Mouse (Mus musculus) embryonic facial prominence, embryonic 13.5 days (tissue): ENCODE results near the gene Capn8. TPM values are rescaled to one million over a fixed set of nuclear protein-coding genes. Genes with fewer than 3 reads are reported as not detected.
A peak's percentile ranks its signal among the peaks of the same experiment; 100 is the strongest.

Source experiments
- ATAC-seq: fragments of 200-750 bp; cut with Nextera tagmentation; 2 replicates; pipeline ENCODE4 v1.8.0; 2017; ENCODE audit warnings: low read depth; ENCODE audit not compliant: insufficient number of reproducible peaks, insufficient read depth, low FRiP score, low TSS enrichment
- H3K27ac ChIP-seq: fragments of 300-500 bp; sonication (generic); 2 replicates; pipeline ENCODE4 v1.5.1; 2015; ENCODE audit warnings: moderate library complexity, mild to moderate bottlenecking, inconsistent platforms
- H3K27me3 ChIP-seq: fragments of 300-500 bp; sonication (generic); 2 replicates; pipeline ENCODE4 v1.6.1; 2015; ENCODE audit warnings: mild to moderate bottlenecking, inconsistent platforms
- H3K36me3 ChIP-seq: fragments of 300-500 bp; sonication (generic); 2 replicates; pipeline ENCODE4 v1.6.1; 2015; ENCODE audit warnings: mild to moderate bottlenecking, inconsistent platforms
- H3K4me1 ChIP-seq: fragments of 300-500 bp; sonication (generic); 2 replicates; pipeline ENCODE4 v1.6.1; 2015; ENCODE audit warnings: inconsistent platforms
- H3K4me2 ChIP-seq: fragments of 300-500 bp; sonication (generic); 2 replicates; pipeline ENCODE4 v1.6.1; 2015; ENCODE audit warnings: moderate library complexity, mild to moderate bottlenecking, inconsistent platforms
- H3K4me3 ChIP-seq: fragments of 300-500 bp; sonication (generic); 2 replicates; pipeline ENCODE4 v1.5.1; 2015; ENCODE audit warnings: mild to moderate bottlenecking, inconsistent platforms
- H3K9ac ChIP-seq: fragments of 300-500 bp; sonication (generic); 2 replicates; pipeline ENCODE4 v1.6.1; 2015; ENCODE audit warnings: mild to moderate bottlenecking, inconsistent platforms
- H3K9me3 ChIP-seq: fragments of 300-500 bp; sonication (generic); 2 replicates; pipeline ENCODE4 v1.6.1; 2016; ENCODE audit warnings: inconsistent platforms
- WGBS: fragments of 180-500 bp; shearing (Covaris S2); methylation state at CpG from one replicate; pipeline ENCODE4 v1.1.7; 2015; ENCODE audit warnings: mixed read lengths; 5-methylcytosine and 5-hydroxymethylcytosine counted together
- polyA plus RNA-seq: library from polyadenylated mRNA; unstranded; fragments of >200 nt; fragmentation: Nextera tagmentation; extraction: Ambion mirVana; gene quantifications from 2 replicates; pipeline ENCODE4 v1.2.1, GENCODE M21; 2015

Gene Capn8
- polyA plus RNA-seq, 1 experiment from 2014 or later, result not detected

GRCm38 (mm10) chr1:182585162-182585840 is 20.5 kb downstream of the Capn8 start:
- Histone ChIP-seq H3K4me3 (peak overlapping the region; percentile 27), H3K9me3 (no peaks in the 10 kb centered on the region), H3K27me3 (peaks cover 9% of the 10 kb centered on the region; the same call in 1 of the 2 replicates), H3K4me2 (peak overlapping the region; percentile 58), H3K4me1 (peaks cover 4% of the 10 kb centered on the region; the same call in 1 of the 2 replicates), H3K27ac (no peak overlapping the region), H3K36me3 (no peaks in the 10 kb centered on the region), H3K9ac (no peak overlapping the region)
- no peak for ATAC-seq
- 19% methylated on average over 16 of the region's 16 CpGs for WGBS

DNA sequence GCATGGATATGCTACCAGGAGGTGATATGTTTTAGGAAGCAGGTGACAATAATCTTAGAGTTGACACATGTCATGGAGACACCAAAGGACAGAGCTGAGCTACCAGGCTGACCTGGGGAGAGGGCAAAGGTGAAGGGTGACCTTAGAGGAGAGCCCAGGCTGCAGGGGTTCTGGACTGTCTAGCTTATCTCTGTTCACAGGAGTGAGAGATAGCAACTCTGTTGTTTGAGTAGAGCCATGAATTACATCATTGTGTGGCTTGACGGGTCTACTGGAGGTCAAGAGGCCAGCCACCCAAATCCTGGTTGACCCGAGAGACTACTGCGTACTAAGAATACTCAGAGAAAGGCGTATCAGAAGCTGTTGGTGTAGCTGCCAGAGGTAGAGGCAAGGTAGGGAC is 22.9 kb downstream of the Capn8 start:
- H3K27ac ChIP-seq, result no peak overlapping the region
- peaks cover 7% of the 10 kb centered on the region; the same call in 1 of the 2 replicates for H3K4me1 ChIP-seq
- WGBS, result 46% methylated on average over 4 of the region's 4 CpGs
- peaks cover 6% of the 10 kb centered on the region; the same call in 1 of the 2 replicates for H3K27me3 ChIP-seq
- no peak for ATAC-seq
- no peaks in the 10 kb centered on the region for H3K9me3 ChIP-seq
- no peak overlapping the region for H3K9ac ChIP-seq
- no peak overlapping the region for H3K4me3 ChIP-seq
- no peak overlapping the region for H3K4me2 ChIP-seq
- no peaks in the 10 kb centered on the region for H3K36me3 ChIP-seq

GRCm38 (mm10) chr1:182591491-182591890 is 26.7 kb downstream of the Capn8 start:
- no peaks in the 10 kb centered on the region for H3K27me3 ChIP-seq
- H3K9me3 ChIP-seq, result no peaks in the 10 kb centered on the region
- ATAC-seq, result no peak
- H3K4me2 ChIP-seq, result no peak overlapping the region
- peaks cover 6% of the 10 kb centered on the region; the same call in 1 of the 2 replicates for H3K4me1 ChIP-seq
- H3K27ac ChIP-seq, result no peak overlapping the region
- no peak overlapping the region for H3K4me3 ChIP-seq
- WGBS, result 78% methylated on average over 7 of the region's 7 CpGs
- no peak overlapping the region for H3K9ac ChIP-seq
- no peaks in the 10 kb centered on the region for H3K36me3 ChIP-seq

- Histone ChIP-seq H3K4me3 (no peak overlapping the region), H3K27ac (no peak overlapping the region), H3K36me3 (no peaks in the 10 kb centered on the region), H3K9me3 (no peaks in the 10 kb centered on the region), H3K4me1 (peaks cover 6% of the 10 kb centered on the region; the same call in 1 of the 2 replicates), H3K4me2 (no peak overlapping the region), H3K27me3 (no peaks in the 10 kb centered on the region), H3K9ac (no peak overlapping the region)
- ATAC-seq, result no peak
- 53% methylated on average over 4 of the region's 4 CpGs for WGBS
Observed at GRCm38 (mm10) chr1:182592436-182592835, 27.6 kb downstream of the Capn8 start.

DNA sequence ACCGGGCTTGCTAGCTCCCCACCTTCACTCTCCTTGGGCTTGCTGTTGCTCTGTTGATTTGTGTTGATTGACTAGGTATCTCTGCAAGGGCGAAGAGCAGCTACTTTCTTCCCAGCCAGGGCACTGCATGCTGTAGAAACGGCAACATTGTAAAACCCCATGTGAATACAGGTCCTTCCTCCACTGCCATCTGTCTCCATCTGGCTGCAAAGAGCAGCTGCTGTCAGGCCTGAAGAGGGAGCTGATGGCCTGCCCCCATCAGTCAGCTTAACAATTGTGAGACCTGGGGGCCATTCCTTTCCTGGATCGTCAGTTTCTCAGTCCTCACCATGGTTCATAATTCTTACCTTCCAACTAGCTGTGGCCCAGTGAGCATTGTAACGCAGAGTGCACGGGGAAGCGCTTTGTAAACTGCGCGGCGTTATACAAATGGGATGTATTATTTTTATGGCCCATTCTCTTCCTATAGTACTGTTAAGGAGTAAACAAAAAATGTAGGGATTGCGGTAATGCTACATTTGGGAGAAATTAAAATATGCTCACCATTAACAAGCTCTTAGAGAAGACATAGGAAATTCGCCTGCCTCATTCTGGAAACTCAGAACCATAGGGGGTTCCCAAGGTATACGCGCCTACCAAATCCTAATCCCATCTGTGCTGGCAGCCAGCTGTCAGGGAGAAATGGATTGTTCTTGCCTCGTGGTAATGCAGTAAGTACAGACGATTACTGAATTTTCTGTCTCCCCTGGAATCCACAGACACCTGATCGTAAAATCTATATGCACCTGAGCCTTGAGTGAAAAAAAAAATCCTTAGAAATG is 40.7 kb downstream of the Capn8 start:
- H3K4me2 ChIP-seq, result no peak overlapping the region
- H3K9me3 ChIP-seq, result no peaks in the 10 kb centered on the region
- no peaks in the 10 kb centered on the region for H3K27me3 ChIP-seq
- no peak overlapping the region for H3K9ac ChIP-seq
- 77% methylated on average over 17 of the region's 17 CpGs for WGBS
- ATAC-seq, result no peak
- H3K27ac ChIP-seq, result no peak overlapping the region
- H3K36me3 ChIP-seq, result no peaks in the 10 kb centered on the region
- H3K4me1 ChIP-seq, result peaks cover 14% of the 10 kb centered on the region
- no peak overlapping the region for H3K4me3 ChIP-seq

DNA sequence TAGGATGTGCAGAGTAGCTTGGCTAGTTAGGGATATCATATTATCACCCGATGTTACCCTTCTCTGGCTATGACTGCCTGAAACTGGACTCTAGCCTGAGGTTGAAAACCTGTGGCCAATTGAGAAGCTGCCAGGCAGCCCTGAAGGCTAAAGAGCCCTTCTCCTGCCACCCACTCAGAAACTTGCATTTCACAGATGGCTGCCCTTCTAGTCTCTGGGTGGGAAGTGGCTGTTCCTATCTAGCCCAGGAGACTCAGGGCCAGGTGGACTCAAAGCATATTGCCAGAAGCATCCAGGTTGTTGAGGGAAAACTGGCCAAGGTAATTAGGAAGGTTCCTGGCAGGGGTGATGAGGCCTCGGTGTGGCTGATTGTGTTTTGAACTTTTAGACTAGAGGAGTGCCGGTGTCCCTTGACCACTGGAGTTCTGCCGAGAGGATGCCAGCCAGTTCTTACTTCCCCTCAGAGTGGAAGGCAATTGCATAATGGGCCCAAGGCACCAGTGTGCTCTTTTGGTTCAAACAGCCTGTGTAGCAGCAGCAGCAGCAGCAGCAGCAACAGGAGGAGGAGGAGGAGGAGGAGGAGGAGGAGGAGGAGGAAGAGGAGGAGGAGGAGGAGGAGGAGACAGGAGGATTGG is 45.0 kb downstream of the Capn8 start:
- Histone ChIP-seq H3K4me3 (no peak overlapping the region), H3K27me3 (no peaks in the 10 kb centered on the region), H3K27ac (no peak overlapping the region), H3K9ac (no peak overlapping the region), H3K9me3 (no peaks in the 10 kb centered on the region), H3K4me2 (no peak overlapping the region), H3K4me1 (peaks cover 8% of the 10 kb centered on the region), H3K36me3 (no peaks in the 10 kb centered on the region)
- ATAC-seq, result no peak
- WGBS, result 54% methylated on average over 4 of the region's 4 CpGs

DNA sequence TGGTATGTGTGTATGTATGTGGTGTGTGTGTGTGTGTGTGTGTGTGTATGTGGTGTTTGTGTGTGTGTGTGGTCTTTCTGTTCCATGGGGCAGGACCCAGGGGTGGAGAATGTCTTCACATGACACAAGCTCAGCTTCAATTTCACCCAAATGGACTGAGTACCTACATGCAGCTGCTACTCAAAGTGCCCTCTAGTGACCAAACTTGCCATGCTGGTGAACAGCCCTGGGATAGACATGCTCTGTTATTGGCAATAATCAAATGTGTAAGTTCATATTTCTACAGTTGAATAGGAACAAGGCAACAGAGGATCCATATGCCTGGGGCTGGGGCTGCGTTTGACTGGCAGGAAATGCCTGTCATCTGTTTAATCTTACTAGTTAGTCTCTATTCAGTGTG is 50.7 kb downstream of the Capn8 start:
- Histone ChIP-seq H3K36me3 (no peaks in the 10 kb centered on the region), H3K4me3 (no peak overlapping the region), H3K4me1 (peaks cover 7% of the 10 kb centered on the region; the same call in 1 of the 2 replicates), H3K9ac (no peak overlapping the region), H3K4me2 (no peak overlapping the region), H3K9me3 (peaks cover 8% of the 10 kb centered on the region; the same call in 1 of the 2 replicates), H3K27ac (no peak overlapping the region), H3K27me3 (no peaks in the 10 kb centered on the region)
- ATAC-seq, result no peak
- 10% methylated on average over 1 of the region's 1 CpGs for WGBS

DNA sequence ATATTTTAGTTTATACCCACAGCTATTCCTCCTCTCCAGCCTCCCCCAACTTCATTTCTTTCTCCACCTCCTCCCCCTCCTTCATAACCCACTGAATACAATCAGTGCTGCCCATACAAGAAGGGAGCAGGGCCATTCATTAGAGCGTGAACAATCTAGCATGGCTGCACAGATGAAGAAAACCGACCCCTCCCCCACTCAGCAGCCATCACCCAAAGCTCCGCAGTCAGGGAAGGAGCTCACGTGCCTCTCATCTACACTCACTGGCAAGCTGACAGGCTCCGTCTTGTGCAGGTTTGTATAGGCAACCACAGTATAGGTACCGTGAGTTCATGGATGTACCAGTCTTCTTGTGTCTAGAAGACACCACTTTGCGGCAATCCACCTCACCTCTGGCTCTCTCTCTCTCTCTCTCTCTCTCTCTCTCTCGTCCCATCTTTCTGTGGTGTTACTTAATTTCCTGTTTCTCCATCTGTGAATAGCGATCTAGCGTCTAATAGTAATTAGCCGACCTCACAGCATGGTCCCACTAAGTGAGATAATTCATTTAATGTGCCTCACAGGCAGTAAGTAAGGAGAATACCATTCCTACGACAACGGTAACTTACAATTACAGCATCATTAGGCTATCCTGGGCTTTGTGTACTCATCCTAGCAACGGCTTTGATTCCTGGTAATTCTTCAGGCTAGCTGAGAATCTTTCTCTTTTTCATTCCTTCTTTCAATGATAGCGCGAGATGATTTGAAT is 53.6 kb downstream of the Capn8 start:
- no peak overlapping the region for H3K4me2 ChIP-seq
- peaks cover 7% of the 10 kb centered on the region; the same call in 1 of the 2 replicates for H3K4me1 ChIP-seq
- no peak for ATAC-seq
- no peaks in the 10 kb centered on the region for H3K36me3 ChIP-seq
- H3K9ac ChIP-seq, result no peak overlapping the region
- peaks cover 8% of the 10 kb centered on the region; the same call in 1 of the 2 replicates for H3K9me3 ChIP-seq
- H3K27ac ChIP-seq, result no peak overlapping the region
- H3K4me3 ChIP-seq, result no peak overlapping the region
- no peaks in the 10 kb centered on the region for H3K27me3 ChIP-seq
- 58% methylated on average over 16 of the region's 16 CpGs for WGBS

DNA sequence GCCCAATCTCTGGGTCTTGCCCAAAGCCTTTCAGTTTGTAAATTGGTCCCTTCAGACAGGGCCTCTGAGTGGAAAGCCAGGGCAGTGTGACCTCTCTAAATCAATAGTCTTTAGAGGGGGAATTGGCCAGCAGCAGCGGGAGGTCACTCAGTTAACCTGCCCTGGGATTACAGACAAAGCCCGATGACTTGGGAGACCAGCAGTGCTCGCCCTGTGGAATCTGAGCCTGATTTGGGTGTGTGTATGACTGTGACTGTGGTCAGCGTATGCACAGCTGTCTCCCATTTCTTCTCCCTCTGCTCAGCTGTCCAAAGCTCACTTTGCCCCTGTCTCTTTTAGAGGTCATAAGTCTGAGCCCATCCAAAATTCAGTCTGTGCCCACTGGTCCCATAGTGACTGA is 55.7 kb downstream of the Capn8 start:
- Histone ChIP-seq H3K4me3 (no peak overlapping the region), H3K4me1 (peaks cover 7% of the 10 kb centered on the region; the same call in 1 of the 2 replicates), H3K4me2 (no peak overlapping the region), H3K9ac (no peak overlapping the region), H3K36me3 (no peaks in the 10 kb centered on the region), H3K9me3 (peaks cover 8% of the 10 kb centered on the region; the same call in 1 of the 2 replicates), H3K27ac (no peak overlapping the region), H3K27me3 (no peaks in the 10 kb centered on the region)
- WGBS, result 30% methylated on average over 4 of the region's 4 CpGs
- no peak for ATAC-seq

DNA sequence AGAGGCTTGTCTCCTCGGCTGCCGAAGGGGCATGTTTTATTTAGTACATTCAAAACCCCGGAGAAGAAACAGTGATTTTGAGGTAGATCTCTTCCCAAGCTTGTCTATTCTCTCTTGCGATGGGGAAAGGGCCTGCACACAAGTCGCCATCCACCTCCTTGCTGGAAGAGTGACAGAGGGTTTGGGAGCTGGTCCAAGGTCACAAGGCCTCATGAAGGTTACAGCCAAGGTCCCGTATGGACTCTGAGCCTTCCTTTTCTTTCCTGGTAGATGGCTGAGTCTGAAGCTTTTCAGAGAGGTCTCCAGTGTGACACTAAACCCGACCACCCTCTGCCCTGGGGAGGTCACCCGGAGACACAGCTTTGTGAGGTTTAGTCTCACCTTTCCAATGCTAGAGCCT is 56.4 kb downstream of the Capn8 start:
- H3K9me3 ChIP-seq, result peaks cover 8% of the 10 kb centered on the region; the same call in 1 of the 2 replicates
- no peak for ATAC-seq
- no peak overlapping the region for H3K4me2 ChIP-seq
- H3K9ac ChIP-seq, result no peak overlapping the region
- no peaks in the 10 kb centered on the region for H3K36me3 ChIP-seq
- H3K27me3 ChIP-seq, result no peaks in the 10 kb centered on the region
- no peak overlapping the region for H3K27ac ChIP-seq
- 87% methylated on average over 8 of the region's 8 CpGs for WGBS
- H3K4me3 ChIP-seq, result no peak overlapping the region
- peaks cover 2% of the 10 kb centered on the region; the same call in 1 of the 2 replicates for H3K4me1 ChIP-seq

DNA sequence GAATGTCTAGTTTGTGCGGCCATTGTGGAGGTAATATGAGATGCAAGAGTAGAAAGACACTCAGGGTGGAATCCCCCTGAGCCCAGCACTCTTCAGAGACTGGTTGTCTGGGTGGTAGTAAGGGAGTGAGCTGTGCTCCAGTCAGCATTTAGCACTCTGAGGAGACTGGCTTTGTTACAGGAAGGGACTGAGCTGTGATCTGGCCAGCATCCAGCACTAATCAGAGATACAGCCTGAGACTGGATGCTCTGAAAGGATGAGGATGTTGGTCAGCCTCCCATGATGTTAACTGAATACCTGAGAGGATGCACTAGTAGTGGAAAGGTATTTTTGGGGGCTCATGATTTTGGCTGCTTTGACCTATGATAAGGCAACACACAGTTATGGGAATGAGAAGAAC is 61.4 kb downstream of the Capn8 start:
- Histone ChIP-seq H3K4me3 (no peak overlapping the region), H3K36me3 (no peaks in the 10 kb centered on the region), H3K9ac (no peak overlapping the region), H3K4me1 (no peaks in the 10 kb centered on the region), H3K9me3 (no peaks in the 10 kb centered on the region), H3K27me3 (no peaks in the 10 kb centered on the region), H3K27ac (no peak overlapping the region), H3K4me2 (no peak overlapping the region)
- WGBS, result 55% methylated on average over 1 of the region's 1 CpGs
- ATAC-seq, result no peak
